Mouse (Mus musculus) T-helper 1 cell (primary cell): ENCODE data around the gene Olfr1381.
"Not testable (repeated sequence)": the region's sequence is repeated elsewhere in the genome, so short reads cannot be mapped to it uniquely, and the experiment has no call there.

Experiments
- in situ Hi-C: fragments of 300-600 bp; cut with MboI, MseI; formaldehyde crosslinking; loops from one replicate; pipeline ENCODE4 v1.15.1; 2025; ENCODE audit warnings: high pct_unique_total_duplicates

The Olfr1381 gene

DNA sequence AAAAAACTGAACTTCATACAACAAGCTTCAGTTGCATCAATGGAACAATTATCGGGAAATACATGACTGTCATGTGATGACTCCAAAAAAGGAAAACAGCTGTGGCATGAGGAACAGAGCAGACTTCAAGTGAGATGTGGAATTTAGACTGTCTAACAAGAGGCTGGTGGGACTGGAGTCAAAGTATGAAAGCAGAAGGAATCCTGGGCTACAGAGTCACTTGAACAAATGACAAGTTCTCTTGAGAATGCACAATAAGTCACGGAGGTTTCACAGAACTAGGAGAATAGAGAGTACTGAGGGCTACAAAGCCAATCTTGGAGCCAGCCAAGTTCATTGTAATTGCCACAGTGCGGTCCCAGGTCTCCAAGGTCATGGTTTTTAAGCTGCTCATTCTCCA, at the start of gene Olfr1381:
Olfr1381 (plus strand) TSS at position 301 of the 400 bp plus-strand sequence.
- in situ Hi-C loops = loop anchor here (25.0 kb wide), 1 partner anchor 781 kb away; no protein-coding TSS in a partner anchor

DNA sequence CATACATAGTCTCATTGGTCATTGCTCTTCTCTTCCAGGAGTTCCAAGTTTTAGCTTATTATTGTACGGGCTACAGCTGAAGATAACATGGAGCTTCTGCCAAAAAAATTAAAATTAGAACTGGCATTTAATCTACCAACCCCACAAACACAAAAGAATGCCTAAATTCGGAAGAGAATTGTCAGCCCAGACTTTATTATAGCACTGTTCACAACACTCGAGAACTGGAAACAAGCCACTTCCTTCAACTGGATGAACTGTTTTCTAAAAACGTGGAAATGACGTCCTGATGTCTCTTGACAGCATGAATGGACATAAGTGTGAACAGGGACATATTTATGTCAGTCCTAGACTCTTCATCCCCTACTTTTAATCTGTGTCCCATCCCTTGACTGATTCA, 25.2 kb upstream of the Olfr1381 start:
- in situ Hi-C loops = no loop called here

DNA sequence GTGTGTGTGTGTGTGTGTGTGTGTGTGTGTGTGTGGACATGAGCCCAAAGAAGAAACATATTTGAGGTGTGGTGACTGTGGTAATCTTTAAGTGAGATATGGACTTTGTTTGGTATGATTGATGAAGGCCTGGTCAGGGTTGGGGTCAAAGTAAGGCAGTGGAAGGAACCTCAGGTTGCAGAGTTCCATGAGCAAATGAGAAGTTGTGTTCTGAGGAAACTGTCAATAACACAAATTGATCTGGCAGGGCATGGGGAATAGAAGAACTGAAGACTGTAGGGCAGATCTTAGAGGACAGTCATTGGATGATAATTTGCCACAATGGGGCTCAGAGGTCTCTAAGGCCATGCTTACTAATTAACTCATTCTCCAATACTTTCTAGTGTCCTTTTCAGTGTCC, 23.9 kb upstream of the Olfr1381 start, which contains the start of gene Olfr1383:
Olfr1383 (plus strand) TSS at position 301 of the 400 bp plus-strand sequence.
- in situ Hi-C loops = no loop called here

DNA sequence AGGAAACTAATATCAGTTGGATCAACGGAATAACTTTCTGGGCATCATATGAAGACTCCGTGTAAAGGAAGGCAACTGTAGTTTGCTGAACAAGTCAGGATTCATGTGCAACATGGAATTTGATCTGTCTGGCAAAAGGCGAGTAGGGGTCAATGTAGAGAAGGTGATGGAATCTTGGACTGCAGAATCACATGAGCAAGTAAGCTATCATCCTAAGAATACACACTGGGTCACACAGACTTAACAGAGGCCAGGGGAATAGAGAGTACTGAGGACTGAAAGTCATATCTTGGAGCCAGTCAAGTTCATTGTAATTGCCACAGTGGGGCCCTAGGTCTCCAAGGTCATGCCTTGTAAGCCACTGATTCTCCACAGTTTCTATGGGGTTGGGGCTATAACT, 15.3 kb upstream of the Olfr1381 start, which contains the start of gene Olfr1382:
Olfr1382 (plus strand) TSS at position 301 of the 400 bp plus-strand sequence.
- in situ Hi-C loops = loop anchor here (25.0 kb wide), 1 partner anchor 766 kb away; no protein-coding TSS in a partner anchor

DNA sequence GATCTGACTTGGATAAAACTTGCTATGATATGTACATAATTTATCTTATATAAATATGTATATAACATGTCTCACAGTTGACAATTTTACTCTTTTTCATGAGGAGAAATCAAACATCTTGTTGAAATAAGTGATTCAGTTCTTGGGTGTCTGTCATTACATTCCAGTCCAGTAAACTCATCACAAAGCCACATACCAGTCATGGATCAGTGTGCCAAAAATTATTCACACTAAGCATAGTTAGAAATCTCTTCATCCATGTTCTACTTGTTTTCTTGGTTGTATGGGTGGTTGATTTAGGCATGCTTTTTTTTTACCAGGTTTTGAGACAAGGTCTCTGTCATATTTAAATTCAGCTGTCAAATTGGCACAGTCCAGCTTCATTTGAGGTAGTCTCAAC, 10.5 kb upstream of the Olfr1381 start:
- in situ Hi-C loops = loop anchor here (25.0 kb wide), 1 partner anchor 770 kb away; no protein-coding TSS in a partner anchor

DNA sequence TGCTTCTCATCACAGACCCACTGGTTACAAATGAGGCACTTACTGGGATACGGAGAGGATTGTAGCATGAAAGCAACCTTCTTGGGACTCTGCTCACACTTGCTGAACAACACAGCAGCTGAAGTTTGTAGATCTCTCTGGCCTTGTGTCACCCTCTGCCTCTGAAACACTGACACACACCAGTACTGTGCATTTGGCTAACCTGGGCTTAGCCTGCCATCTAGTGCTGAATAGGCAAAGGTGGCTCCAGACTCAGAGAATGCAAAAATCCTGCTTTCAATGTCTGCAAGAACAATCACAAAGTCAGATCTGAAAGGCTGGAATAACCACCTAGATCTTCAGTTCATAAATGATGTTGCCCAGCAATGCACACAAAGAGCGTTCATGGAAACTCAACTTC, 6.6 kb upstream of the Olfr1381 start:
- in situ Hi-C loops = loop anchor here (25.0 kb wide), 1 partner anchor 774 kb away; no protein-coding TSS in a partner anchor

DNA sequence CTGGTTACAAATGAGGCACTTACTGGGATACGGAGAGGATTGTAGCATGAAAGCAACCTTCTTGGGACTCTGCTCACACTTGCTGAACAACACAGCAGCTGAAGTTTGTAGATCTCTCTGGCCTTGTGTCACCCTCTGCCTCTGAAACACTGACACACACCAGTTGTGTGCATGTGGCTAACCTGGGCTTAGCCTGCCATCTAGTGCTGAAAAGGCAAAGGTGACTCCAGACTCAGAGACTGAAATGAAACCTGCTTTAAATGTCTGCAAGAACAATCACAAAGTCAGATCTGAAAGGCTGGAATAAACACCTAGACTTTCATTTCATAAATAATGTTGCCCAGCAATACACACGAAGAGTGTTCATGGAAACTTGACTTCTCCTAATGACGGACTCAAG, 10.8 kb downstream of the Olfr1381 start:
- in situ Hi-C loops = loop anchor here (25.0 kb wide), 1 partner anchor 417 kb away; the partner anchor contains the start of gene Olfr1395

DNA sequence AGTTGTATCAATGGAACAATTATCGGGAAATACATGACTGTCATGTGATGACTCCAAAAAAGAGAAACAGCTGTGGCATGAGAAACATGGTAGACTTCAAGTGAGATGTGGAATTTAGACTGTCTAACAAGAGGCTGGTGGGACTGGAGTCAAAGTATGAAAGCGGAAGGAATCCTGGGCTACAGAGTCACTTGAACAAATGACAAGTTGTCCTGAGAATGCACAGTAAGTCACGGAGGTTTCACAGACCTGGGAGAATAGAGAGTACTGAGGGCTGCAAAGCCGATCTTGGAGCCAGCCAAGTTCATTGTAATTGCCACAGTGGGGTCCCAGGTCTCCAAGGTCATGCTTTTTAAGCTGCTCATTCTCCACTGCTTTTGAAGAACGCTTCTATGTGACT, 13.3 kb downstream of the Olfr1381 start, which contains the start of gene Olfr1380:
Olfr1380 (plus strand) TSS at position 301 of the 400 bp plus-strand sequence.
- in situ Hi-C loops = loop anchor here (25.0 kb wide), 1 partner anchor 419 kb away; the partner anchor contains the start of gene Olfr1395

DNA sequence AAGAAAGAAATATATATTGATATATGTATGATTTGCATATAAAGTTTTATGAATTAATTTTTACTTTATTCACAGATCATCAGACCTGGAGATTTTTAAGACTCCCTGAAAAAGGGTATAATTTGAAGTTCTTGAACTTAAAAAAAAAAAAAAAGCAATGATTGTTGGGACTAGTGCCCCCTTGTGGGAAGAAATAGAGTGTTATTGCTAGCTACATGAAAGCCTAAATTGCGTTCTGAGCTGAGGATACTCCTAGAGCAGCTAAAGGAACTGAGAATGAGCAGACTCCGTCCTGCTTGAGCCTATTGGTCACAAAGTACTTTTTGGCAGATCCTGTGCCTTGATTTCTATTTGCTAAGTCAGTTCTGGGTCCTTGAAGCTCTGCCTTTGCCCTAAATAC, 31.8 kb downstream of the Olfr1381 start:
- in situ Hi-C loops = not testable (repeated sequence)

DNA sequence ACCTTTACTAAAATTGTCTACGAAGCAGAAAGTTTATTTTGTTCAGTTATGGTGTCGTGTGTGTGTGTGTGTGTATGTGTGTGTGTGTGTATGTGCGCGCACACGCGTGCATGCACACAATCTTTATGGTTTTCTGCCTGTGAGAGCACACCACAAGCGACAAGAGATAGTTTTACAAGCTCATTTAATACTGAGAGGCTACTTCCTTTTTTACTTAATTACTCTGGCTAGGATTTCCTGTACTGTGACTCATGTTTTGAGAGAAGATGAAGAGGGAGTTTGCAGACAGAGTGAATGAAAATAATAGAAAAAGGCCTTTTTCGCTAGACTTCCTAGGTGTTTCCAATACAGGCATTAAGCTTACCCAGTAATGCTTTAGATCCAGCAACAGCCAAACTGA, 37.2 kb downstream of the Olfr1381 start:
- in situ Hi-C loops = not testable (repeated sequence)

DNA sequence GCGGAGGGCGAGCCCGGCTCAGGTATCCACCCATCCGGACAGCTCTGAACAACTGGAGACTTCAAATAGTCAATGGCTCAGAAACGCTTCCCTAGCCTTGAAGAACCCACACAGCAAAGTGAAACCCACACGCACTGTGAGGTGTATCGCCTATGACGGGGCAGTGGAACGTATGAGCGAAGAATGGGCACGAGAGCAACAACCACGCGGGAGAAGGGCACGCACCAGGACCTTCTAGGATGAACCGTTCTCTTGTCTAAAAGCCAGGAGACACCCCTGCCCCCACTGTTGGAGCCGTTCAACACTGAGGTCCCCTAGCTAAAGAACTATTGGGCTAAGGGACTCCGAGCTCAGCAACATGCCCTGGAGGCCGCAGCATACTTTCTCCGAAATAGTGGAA, 47.0 kb downstream of the Olfr1381 start:
- in situ Hi-C loops = loop anchor here (5.0 kb wide), 1 partner anchor 1587 kb away; no protein-coding TSS in a partner anchor

DNA sequence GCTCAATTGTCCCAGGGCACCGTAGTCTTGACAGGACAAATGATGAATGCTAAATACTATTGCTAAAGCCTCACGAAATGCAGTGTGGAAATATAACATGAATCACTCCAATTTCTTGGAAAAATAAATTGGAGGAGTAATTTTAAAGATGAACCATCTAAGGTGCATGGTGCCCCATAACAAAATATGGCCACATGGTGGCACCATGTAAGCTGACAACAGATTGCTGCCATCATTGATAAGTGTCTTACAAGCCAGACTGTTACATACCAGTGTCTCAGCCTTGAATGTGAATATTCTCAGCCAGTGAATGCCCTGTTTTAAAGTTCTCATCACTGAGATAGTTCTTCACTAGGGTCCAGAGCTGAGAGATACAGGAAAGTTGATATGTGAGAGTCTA, 53.9 kb downstream of the Olfr1381 start:
- in situ Hi-C loops = not testable (repeated sequence)
